Mouse (Mus musculus) Patski (cell line): ENCODE data around the gene Gm48551. TPM values are rescaled to one million over a fixed set of nuclear protein-coding genes. Genes with fewer than 3 reads are reported as not detected.
A peak's percentile ranks its signal among the peaks of the same experiment; 100 is the strongest.

Source experiments
- ATAC-seq: fragments of 100-300 bp; one replicate; pipeline ENCODE4 v1.8.0; 2021
- CTCF ChIA-PET: fragments of 350-600 bp; sonication (Branson Sonifier 250); formaldehyde crosslinking; loops from one replicate; lab custom pipeline; 2022; ENCODE audit warnings: inconsistent platforms; lab: Charles Lee
- POLR2A ChIA-PET: fragments of 350-600 bp; sonication (Branson Sonifier 250); formaldehyde crosslinking; loops from one replicate; lab custom pipeline; 2022; ENCODE audit warnings: antibody characterized with exemption, inconsistent platforms; lab: Charles Lee
- DNase-seq: peaks from one replicate; pipeline ENCODE4 v3.0.0-alpha.2; 2011; ENCODE audit warnings: low read depth, low spot score
- H3K27me3 ChIP-seq: fragments of 371-371 bp; one replicate; pipeline ENCODE4 v1.5.1; 2021
- CTCF ChIP-seq: fragments of 100-300 bp; IDR thresholded peaks from one replicate; pipeline ENCODE4 v1.5.1; 2021
- in situ Hi-C: fragments of 300-500 bp; cut with MboI; formaldehyde crosslinking; loops from 3 replicates; pipeline ENCODE4 v1.11.1; 2018; ENCODE audit warnings: low pct_unique_long_range_greater_than_20kb, mixed read lengths
- polyA plus RNA-seq: library from polyadenylated mRNA; unstranded; gene quantifications from one replicate; pipeline ENCODE4 v1.2.3, GENCODE M21; 2021

Gm48551 gene
- polyA plus RNA-seq, 1 experiment from 2014 or later, result 2.4 TPM

DNA sequence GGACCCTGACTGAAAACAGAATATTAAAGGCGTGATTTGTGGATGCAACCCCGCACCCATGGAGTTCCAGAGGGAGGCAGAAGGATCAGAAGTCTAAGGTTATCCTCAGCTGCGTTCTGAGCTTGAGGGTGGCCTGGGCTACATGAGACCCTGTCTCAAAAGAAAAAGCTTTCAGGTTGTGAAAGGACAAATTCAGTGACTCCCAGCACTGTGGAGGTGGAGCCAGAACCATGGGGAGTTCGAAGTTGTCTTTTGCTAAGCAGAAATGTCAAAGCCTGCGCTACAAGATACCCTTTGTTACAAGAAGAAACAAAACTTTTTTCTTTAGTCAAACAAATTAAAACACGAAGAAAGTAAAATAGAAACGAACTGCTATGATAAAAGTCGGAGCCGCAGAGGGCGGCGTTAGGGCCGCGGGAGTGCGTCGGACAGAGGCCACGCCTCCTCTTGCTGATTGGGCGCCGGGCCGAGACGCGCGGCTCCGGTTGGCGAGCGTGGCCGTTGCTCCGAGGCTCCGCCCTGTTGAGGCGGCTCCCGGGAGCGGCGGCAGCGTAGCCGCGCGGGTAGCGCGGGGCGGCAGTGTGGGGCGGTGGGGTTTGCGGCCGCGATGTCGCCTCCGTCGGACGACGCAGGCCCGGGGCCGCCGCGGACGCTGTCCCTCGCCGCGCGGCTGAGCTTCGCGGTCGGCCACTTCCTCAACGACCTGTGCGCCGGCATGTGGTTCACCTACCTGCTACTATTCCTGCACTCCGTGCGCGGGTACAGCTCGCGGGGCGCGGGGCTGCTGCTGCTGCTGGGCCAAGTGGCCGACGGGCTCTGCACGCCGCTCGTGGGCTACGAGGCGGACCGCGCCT, 27.0 kb upstream of the Gm48551 start, which contains the start of gene Mfsd12:
Gene Mfsd12, plus strand, starts transcription at position 501 of the 854 bp plus-strand sequence.
- peak; percentile 77 for ATAC-seq
- ChIA-PET CTCF (no interaction called here), POLR2A (interaction anchor here (0.8 to 1.2 kb wide), 3 partner anchors 16 to 67 kb away, joined by 3 to 4 read pairs (median 3); partner anchors contain the start of gene Smim24)
- in situ Hi-C loops, result no loop called here
- no peaks in the 10 kb centered on the region for H3K27me3 ChIP-seq
- TF ChIP-seq CTCF, result no peak
- no peak for DNase-seq

DNA sequence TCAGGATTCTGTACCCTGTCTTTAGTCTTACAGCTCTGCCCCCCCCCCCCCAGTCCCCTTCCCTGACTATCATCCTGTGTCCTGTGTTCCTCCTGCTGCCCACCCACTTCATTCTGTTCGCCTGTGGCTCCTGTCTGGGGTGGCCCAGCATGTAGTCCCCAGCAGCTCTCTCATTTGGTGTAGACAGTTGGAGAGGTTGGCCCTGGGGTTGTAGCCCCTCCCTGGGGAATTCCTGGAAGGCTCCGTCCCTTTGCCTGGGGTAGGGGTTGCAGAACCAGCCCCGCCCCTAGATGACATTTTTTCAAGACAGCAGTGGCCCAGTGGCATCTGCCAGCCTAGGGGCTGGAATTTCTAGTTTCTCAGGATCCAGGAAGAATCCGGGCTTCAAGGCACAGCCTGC, 26.1 kb upstream of the Gm48551 start:
- ChIA-PET CTCF (no interaction called here), POLR2A (interaction anchor here (0.8 kb wide), 1 partner anchor 68 kb away, joined by 4 read pairs; no protein-coding TSS in a partner anchor)
- no peak for TF ChIP-seq CTCF
- H3K27me3 ChIP-seq, result no peaks in the 10 kb centered on the region
- DNase-seq (no peak), ATAC-seq (no peak)
- in situ Hi-C loops, result no loop called here

DNA sequence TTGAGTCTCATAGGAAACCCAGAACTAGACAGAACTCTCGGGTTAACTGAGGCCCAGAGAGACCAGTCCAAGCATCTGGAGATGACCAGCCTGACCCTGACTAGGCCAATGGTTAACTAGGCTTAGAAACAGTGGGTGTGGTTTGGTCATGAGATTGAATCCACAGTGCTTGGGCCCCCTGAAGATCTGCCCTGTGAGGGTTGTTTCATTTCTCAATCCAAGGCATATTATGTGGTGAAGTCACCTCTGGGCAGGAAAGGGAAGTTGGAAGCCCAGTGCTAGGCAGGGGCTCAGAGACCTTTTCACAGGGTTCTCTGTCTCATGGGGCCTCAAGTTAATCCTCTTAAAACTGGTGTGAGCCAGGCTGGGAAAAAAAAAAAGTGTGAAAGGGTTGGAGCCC, 25.4 kb upstream of the Gm48551 start:
- H3K27me3 ChIP-seq, result no peaks in the 10 kb centered on the region
- TF ChIP-seq CTCF, result no peak
- POLR2A ChIA-PET, result no interaction called here
- DNase-seq (no peak), ATAC-seq (peak; percentile 20)
- in situ Hi-C loops, result no loop called here
- CTCF ChIA-PET, result no interaction called here

DNA sequence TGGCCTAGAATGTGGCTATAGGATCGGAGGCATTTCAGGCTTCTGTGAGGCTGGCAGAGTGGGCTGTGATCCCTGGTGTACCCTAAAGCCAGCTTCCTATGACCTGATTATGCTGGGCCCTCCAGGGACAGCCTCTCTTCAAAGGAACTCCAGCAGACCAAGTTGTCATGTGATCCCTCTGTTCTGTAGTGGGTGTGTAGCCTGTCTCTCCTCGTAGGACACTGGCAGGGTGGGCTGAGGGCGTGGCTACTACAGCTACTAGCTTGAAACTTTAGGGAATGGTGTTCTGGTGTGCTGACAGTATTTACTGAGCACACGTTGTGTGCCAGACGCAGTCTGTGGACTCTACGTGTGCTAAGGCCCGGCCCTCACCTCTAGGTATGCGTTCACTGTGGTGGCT, 23.5 kb upstream of the Gm48551 start:
- no peak for TF ChIP-seq CTCF
- DNase-seq, result no peak
- ChIA-PET CTCF (interaction anchor here (1.2 kb wide), 1 partner anchor 10 kb away, joined by 3 read pairs; the partner anchor contains the start of gene Hmg20b), POLR2A (interaction anchor here (1.2 kb wide), 1 partner anchor 17 kb away, joined by 3 read pairs; no protein-coding TSS in a partner anchor)
- in situ Hi-C loops, result no loop called here
- no peak for ATAC-seq
- no peaks in the 10 kb centered on the region for H3K27me3 ChIP-seq

DNA sequence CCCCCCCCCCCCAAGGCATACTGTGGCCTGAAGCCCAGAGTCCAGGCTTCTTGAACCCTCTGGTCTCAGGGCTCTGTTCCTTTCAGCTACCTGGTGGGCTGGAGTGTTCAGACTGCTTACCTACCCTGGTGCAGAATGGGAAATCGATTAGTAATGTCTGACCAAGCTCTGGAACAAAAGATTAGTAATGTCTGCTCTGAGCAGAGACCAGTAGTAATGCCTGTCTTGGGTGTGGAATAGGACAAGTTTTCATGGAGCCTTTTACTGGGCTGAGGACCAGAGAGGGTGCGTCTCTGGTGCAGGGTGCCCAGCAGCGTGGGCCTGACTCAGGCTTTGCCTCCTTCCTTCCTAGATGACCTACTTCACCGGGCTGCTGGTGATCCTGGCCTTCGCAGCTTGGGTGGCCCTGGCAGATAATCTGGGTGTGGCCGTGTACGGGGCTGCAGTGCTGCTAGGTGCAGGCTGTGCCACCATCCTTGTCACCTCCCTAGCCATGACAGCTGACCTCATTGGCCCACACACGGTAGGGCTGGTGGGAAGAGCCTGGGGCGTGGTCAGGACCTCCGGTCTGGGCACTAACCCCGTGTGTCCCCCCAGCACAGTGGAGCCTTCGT, 21.8 kb upstream of the Gm48551 start:
- in situ Hi-C loops, result no loop called here
- TF ChIP-seq CTCF, result no peak
- POLR2A ChIA-PET, result no interaction called here
- no peaks in the 10 kb centered on the region for H3K27me3 ChIP-seq
- ATAC-seq (no peak), DNase-seq (no peak)
- CTCF ChIA-PET, result interaction anchor here (1.0 kb wide), 1 partner anchor 15 kb away, joined by 3 read pairs; no protein-coding TSS in a partner anchor

DNA sequence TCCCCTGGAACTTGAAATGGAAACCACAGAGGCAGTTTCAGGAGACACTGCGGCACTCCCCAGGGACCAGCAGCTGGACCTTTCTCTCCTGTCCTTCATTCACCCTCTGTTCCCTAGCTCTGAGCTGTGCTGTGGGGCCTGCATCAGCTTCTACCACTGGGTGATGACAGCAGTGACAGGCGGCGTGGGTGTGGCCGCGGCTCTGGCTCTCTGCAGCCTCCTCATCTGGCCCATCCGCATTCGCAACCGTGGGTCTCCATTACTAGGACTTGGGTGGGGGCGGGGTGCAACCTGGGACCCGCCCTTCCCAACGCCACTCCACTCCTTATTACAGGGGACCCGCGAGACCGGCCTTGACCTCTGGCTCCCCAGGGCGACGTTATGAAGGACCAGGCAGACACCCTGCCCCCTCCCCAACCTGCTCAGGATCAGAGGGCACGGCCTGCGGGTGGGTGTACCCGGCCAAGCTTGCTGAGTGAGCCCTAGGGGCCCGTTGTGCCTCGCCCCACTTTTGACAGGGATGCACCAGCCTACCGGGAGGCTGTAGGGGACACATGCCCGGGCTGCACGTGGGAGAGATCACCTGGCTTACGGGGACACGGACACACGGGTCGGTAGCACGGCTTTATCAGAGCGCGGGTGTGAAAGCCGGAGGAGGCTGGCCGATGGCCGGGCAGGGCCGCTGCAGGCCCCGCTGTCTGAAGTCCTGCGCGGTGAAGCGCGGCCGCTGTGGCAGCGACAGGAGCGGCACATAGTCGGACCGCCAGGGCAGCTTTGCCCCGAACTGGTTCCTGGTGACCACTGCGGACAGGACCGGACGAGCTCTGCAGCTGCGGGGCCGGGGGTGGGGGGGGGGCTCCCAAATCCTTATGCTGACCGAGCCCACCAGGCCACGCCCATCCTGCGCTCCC, 20.6 kb upstream of the Gm48551 start:
- in situ Hi-C loops, result no loop called here
- no peaks in the 10 kb centered on the region for H3K27me3 ChIP-seq
- DNase-seq (no peak), ATAC-seq (no peak)
- ChIA-PET CTCF (no interaction called here), POLR2A (interaction anchor here (1.3 kb wide), 1 partner anchor 14 kb away, joined by 3 read pairs; the partner anchor contains the start of gene Fzr1)
- TF ChIP-seq CTCF, result no peak

DNA sequence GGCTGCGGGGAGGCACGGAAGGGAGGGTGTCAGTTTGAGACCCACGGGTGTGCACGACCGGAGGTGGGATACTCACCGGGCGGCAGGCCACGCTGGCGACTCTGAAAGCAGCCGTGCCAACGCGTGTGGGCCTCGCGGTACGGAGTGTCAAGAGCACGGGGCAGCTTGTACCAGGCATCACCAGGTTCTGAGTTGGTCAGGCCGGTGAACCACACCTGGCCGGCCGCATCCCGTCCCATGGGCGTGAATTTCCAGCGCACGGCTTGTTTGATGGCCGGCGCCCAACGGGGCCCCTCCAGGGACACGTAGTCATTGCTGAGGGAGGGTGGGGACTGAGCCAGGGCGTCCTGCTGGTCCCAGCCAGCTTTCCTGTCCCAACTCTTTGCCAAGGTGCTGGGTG, 19.6 kb upstream of the Gm48551 start:
- CTCF ChIA-PET, result interaction anchor here (0.6 kb wide), 1 partner anchor 33 kb away, joined by 3 read pairs; no protein-coding TSS in a partner anchor
- POLR2A ChIA-PET, result interaction anchor here (1.3 kb wide), 1 partner anchor 13 kb away, joined by 3 read pairs; the partner anchor contains the start of gene Fzr1
- no peak for TF ChIP-seq CTCF
- in situ Hi-C loops, result no loop called here
- H3K27me3 ChIP-seq, result no peaks in the 10 kb centered on the region
- DNase-seq (no peak), ATAC-seq (no peak)

- DNase-seq, result no peak
- ChIA-PET CTCF (no interaction called here), POLR2A (interaction anchor here (1.3 to 1.4 kb wide), 2 partner anchors 11 to 13 kb away, joined by 3 to 4 read pairs; partner anchors contain the start of gene Fzr1)
Measured at GRCm38 (mm10) chr10:81365073-81365472, 19.2 kb upstream of the Gm48551 start.

GRCm38 (mm10) chr10:81365672-81366476, 18.4 kb upstream of the Gm48551 start, which contains the start of gene 4930404N11Rik:
TSS of gene 4930404N11Rik (minus strand) at chr10:81365816.
- CTCF ChIA-PET, result no interaction called here
- ATAC-seq, result peak; percentile 12
- no peak for TF ChIP-seq CTCF
- no peaks in the 10 kb centered on the region for H3K27me3 ChIP-seq
- DNase-seq, result no peak
- POLR2A ChIA-PET, result interaction anchor here (1.4 kb wide), 1 partner anchor 10 kb away, joined by 4 read pairs; no protein-coding TSS in a partner anchor
- in situ Hi-C loops, result no loop called here

More at GRCm38 (mm10) chr10:81365073-81365472, 19.2 kb upstream of the Gm48551 start:
- no peak for TF ChIP-seq CTCF
- in situ Hi-C loops, result no loop called here
- no peaks in the 10 kb centered on the region for H3K27me3 ChIP-seq
- ATAC-seq, result no peak
